8 mouse cellular contexts compared by ENCODE assay signal in the genomic region with DNA sequence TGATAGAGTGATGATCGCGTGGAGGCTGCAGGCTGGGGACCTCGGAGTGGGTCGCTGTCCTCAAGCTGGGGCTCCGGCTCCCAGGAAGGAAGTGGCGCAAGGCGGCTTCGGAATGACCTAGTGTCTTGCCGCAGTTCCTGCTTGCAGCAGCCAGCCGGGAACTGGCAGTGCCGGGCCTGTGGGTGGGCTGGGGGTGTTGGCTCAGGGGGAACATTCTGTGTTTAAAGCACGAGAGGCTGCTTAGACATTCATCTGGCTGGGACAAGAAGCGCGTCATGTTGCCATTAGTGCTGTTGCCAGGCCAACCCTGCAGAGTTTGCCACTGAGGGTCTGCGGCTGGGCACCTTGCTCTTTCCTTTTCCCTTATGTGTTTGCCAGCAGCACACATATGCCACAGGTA.
DNase-seq lines count a peak whose midpoint lies in the region; ATAC-seq and TF ChIP-seq lines count a peak whose summit lies in the region.

No protein-coding gene starts in this region.

- H3K9ac ChIP-seq in neural tube, embryonic 11.5 days (ENCODE audit: low read length), result no peak overlapping the region
- H3K9ac ChIP-seq in stomach, postnatal 0 days (ENCODE audit: low read length), result no peak overlapping the region

- no peak overlapping the region; the same call in 1 of the 2 replicates for H3K27ac ChIP-seq in neural tube, embryonic 11.5 days (ENCODE audit: low read depth, low read length)
- no peak overlapping the region for H3K27ac ChIP-seq in stomach, postnatal 0 days (replicated peaks)

- WGBS in neural tube, embryonic 11.5 days, result 51% methylated on average over 15 of the region's 15 CpGs
- WGBS in stomach, postnatal 0 days, result 39% methylated on average over 15 of the region's 15 CpGs

- H3K36me3 ChIP-seq in neural tube, embryonic 11.5 days (ENCODE audit: control insufficient read depth, insufficient read depth, low read length), result no peaks in the 10 kb centered on the region
- peaks cover 14% of the 10 kb centered on the region for H3K36me3 ChIP-seq in megakaryocyte, embryonic 14.5 days (replicated peaks; ENCODE audit: low read length)
- H3K36me3 ChIP-seq in stomach, postnatal 0 days (ENCODE audit: control insufficient read depth, insufficient read depth, low read length), result no peaks in the 10 kb centered on the region; the same call in 1 of the 2 replicates

- peaks cover 33% of the 10 kb centered on the region for H3K4me1 ChIP-seq in neural tube, embryonic 11.5 days (ENCODE audit: control insufficient read depth, insufficient read depth, low read length)
- H3K4me1 ChIP-seq in megakaryocyte, embryonic 14.5 days, result peaks cover 56% of the 10 kb centered on the region
- no peaks in the 10 kb centered on the region for H3K4me1 ChIP-seq in stomach, postnatal 0 days (replicated peaks; ENCODE audit: control insufficient read depth, insufficient read depth)

- DNase-seq in neural tube, embryonic 11.5 days (ENCODE audit: low spot score), result peak; percentile 41
- no peak for DNase-seq in neural tube, embryonic 10.5 days (ENCODE audit: extremely low spot score, low spot score)
- DNase-seq in layer of hippocampus, postnatal 36 days, result peak; percentile 81
- peak; percentile 19 for DNase-seq in stomach, postnatal 0 days (ENCODE audit: low spot score)
- no peak for DNase-seq in testis, postnatal 10 days (ENCODE audit: low spot score)
- no peak for DNase-seq in T-cell, adult 2 months (ENCODE audit: low spot score)
- DNase-seq in natural killer cell, adult 2 months (ENCODE audit: low spot score in 2 of 2), result no peak

- H3K4me2 ChIP-seq in neural tube, embryonic 11.5 days (ENCODE audit: low read depth), result no peak overlapping the region
- H3K4me2 ChIP-seq in stomach, postnatal 0 days (replicated peaks; ENCODE audit: low read depth), result no peak overlapping the region; the same call in 1 of the 2 replicates

- peak; percentile 41; the same call in 1 of the 2 replicates for ATAC-seq in neural tube, embryonic 11.5 days (ENCODE audit: insufficient read depth, low FRiP score, low TSS enrichment)
- ATAC-seq in stomach, postnatal 0 days (ENCODE audit: low FRiP score, low TSS enrichment), result no peak

- no peak overlapping the region for H3K4me3 ChIP-seq in neural tube, embryonic 11.5 days (ENCODE audit: low read depth, low read length)
- peak overlapping the region; percentile 21 for H3K4me3 ChIP-seq in megakaryocyte, embryonic 14.5 days (replicated peaks)
- no peak overlapping the region for H3K4me3 ChIP-seq in stomach, postnatal 0 days (ENCODE audit: low read depth, low read length)

- no peak for TF ChIP-seq CTCF in stomach, postnatal 0 days (IDR thresholded peaks at IDR 0.05; ENCODE audit: low read depth)

- H3K27me3 ChIP-seq in neural tube, embryonic 11.5 days (ENCODE audit: control insufficient read depth, insufficient read depth, low read length), result no peaks in the 10 kb centered on the region
- H3K27me3 ChIP-seq in megakaryocyte, embryonic 14.5 days (replicated peaks), result no peaks in the 10 kb centered on the region
- no peaks in the 10 kb centered on the region for H3K27me3 ChIP-seq in stomach, postnatal 0 days (ENCODE audit: control insufficient read depth, insufficient read depth, low read length)

- H3K9me3 ChIP-seq in neural tube, embryonic 11.5 days (ENCODE audit: control insufficient read depth, low read length), result no peaks in the 10 kb centered on the region
- H3K9me3 ChIP-seq in megakaryocyte, embryonic 14.5 days, result no peaks in the 10 kb centered on the region
- H3K9me3 ChIP-seq in stomach, postnatal 0 days (ENCODE audit: control insufficient read depth, low read length), result no peaks in the 10 kb centered on the region

- no peak for TF ChIP-seq EP300 in stomach, postnatal 0 days (optimal IDR thresholded peaks at IDR 0.05)

Comparison
In these comparisons a context has a peak if more than half of its experiments do, and no peak if none do; other contexts are left out.
1. DNase-seq: peak in neural tube, embryonic 11.5 days (single experiment), layer of hippocampus, postnatal 36 days (2 of 2) and stomach, postnatal 0 days (single experiment); none in neural tube, embryonic 10.5 days (single experiment), testis, postnatal 10 days (single experiment), T-cell, adult 2 months (single experiment) and natural killer cell, adult 2 months (0 of 2).